Mouse (Mus musculus) CD4-positive, CD25-positive, alpha-beta regulatory T cell, adult 2 months (primary cell): Measurements from ENCODE around the gene Ltb.
A peak's percentile ranks its signal among the peaks of the same experiment; 100 is the strongest.

Source experiments
- DNase-seq: peaks from one replicate; pipeline ENCODE4 v3.0.0-alpha.2; 2012; ENCODE audit warnings: low read depth, low spot score

The Ltb gene

GRCm38 (mm10) chr17:35194844-35195630, 798 bp downstream of the Ltb start:
- DNase-seq = no peak

DNA sequence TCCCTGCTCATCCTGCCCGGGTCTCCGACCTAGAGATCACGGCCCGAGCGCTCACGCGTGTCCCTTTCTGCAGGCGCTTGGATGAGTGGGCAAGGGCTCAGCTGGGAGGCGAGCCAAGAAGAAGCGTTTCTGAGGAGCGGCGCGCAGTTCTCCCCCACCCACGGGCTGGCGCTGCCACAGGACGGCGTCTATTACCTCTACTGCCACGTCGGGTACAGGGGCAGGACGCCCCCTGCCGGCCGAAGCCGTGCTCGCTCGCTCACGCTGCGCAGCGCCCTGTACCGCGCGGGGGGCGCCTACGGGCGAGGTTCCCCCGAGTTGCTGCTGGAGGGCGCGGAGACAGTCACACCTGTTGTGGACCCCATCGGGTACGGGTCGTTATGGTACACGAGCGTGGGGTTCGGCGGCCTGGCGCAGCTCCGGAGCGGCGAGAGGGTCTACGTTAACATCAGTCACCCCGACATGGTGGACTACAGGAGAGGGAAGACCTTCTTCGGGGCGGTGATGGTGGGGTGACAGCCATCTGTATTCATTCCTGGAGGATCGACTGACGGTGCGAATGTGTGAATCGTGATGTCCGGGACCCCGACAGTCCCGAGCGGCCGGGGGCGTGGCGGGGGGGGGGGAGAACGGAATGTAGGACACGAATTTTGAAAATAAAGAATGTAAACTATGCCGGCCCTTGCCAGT, 1.5 kb downstream of the Ltb start:
- peak; percentile 96 for DNase-seq

GRCm38 (mm10) chr17:35196321-35196641, 2.0 kb downstream of the Ltb start:
- DNase-seq = peak; percentile 44

DNA sequence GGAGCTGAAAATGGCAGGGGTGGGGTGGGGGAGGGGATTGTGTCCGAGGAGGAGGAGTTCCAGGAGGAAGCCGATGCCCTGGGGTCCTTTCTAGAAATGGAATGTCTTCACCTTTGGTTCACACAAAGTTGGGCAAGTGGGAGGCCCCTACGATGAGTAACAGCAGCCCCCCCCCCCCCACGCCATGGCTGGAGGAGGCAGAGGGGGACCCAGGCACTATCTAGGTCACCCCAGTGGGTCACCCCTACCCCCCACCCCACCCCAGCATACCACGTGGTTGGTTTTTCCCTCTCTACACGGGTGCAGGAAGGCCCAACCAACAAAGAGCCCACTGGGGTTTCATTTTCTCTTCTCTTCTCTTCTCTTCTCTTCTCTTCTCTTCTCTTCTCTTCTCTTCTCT, 2.9 kb downstream of the Ltb start:
- peak; percentile 74 for DNase-seq

- peak; percentile 13 for DNase-seq
These were observed 3.8 kb downstream of the Ltb start for GRCm38 (mm10) chr17:35198029-35198428.

- no peak for DNase-seq
These were observed 4.7 kb downstream of the Ltb start for GRCm38 (mm10) chr17:35198946-35199345.

GRCm38 (mm10) chr17:35200398-35200797, 6.2 kb downstream of the Ltb start:
- peak; percentile 92 for DNase-seq

- DNase-seq = peak; percentile 56
These were observed 6.9 kb downstream of the Ltb start for GRCm38 (mm10) chr17:35201128-35201527.

GRCm38 (mm10) chr17:35201787-35202186, 7.5 kb downstream of the Ltb start, which contains the start of gene Tnf:
Gene Tnf (minus strand): TSS chr17:35202007.
- peak; percentile 88 for DNase-seq

DNA sequence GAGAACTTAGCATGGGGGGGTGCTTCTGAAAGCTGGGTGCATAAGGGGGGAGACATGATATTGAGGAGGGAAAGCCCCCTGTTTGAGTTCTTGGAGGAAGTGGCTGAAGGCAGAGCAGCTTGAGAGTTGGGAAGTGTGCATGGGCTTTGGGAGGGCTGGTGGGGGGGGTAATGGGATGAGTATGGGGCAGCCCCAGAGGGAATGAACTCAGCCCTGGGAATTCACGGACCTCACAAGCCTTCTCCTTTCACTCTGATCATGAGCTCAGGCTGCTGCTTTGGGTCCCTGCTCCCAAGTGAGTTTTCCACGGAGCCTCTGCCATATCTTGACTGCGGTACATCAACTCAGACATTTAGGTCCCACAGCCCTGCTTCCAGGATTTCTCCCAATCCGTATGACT, 8.2 kb downstream of the Ltb start:
- DNase-seq = no peak

- peak; percentile 88 for DNase-seq
These were observed 10.5 kb downstream of the Ltb start, which contains the start of gene Lta for GRCm38 (mm10) chr17:35204494-35205379. Gene Lta (minus strand): TSS chr17:35205351.

DNA sequence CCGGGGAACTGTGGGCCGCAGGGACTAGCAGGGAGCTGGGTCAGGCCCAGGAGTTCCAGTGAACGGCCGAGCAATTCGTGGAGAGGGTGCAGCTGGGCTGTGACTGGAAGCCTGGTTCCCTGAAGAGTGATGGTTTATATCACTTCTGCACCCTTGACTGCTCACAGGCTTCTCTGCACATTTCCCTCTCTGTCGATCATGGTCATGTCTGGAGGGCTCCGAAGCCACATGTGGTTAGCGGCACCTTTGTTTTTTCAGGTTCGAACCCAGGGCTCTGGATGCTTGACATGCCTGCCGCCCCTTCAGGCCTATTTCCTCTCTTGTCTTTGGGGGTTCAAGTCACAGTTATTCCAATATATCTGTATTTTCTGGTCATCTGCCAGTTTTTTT, 11.1 kb downstream of the Ltb start:
- no peak for DNase-seq

DNA sequence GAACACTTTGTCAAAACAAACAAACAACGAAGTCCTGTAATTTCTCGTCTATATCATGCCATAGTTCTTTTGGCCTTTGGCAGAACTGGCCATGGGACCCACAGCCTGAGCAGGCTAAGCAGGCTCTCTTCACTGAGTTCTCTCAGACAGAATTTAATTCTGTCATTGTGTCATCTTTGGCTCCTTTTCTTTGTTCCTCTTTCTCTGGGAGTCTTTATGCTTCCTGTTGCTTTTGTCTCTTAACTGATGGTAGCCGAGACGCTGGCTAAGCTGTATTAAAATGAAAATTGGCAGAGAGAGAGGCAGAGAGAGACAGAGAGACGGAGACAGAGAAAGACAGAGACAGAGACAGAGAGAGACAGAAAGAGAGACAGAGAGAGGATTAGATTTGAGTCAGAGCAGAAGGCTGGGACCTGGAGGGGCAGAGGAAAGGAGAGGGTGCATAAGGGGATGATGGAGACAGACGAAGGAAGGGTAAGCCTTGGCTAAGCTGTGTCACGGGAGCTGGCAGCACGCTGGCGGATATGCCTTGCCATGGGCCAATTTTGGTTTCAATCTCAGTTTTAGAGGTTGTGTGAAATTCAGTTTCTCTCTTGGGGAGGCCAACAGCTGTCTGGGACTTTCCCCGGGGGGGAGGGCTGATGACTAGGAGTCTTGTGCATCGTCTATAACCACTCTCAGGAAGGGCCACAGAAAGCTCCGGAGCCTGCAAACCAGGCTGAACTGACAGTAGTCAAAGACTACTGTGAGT, 15.7 kb downstream of the Ltb start:
- DNase-seq = peak; percentile 89

DNA sequence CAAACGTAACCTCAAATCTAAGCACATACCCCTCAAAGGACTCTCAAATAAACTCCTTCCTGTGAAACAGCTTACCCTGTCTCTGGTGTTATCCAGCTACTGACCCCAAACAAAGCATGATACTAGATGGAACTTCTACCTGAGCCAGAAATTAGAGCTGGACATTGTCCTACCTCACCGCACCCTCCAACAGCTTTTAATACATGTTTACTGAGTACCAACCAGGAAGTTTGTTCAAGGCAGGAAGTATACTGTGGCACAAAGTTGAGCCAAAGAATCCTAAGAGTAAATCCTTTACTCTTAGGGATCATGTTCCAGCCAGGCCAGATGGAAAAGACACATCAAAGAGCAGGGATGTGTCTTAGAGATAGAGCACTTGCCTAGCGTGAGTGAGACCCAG, 16.4 kb downstream of the Ltb start:
- no peak for DNase-seq

DNA sequence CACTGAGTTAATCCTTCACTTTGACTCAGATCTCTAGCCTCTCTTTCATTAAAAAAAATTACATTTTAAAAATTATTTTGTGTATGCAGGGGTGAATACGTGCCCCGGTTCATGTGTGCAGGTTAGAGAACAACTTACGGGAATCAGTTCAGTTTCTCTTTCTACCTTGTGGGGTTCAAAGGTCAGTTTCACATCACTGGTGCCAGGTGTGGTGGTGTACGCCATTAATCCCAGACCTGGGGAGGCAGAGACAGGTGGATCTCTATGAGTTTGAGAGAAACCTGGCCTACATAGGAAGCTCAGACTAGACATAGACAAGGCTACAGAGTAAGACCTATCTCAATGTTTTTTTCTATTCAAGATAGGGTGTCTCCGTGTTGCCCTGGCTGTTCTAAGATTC, 18.8 kb downstream of the Ltb start:
- no peak for DNase-seq

- DNase-seq = peak; percentile 67
These were observed 24.4 kb downstream of the Ltb start for GRCm38 (mm10) chr17:35218516-35219193.

DNA sequence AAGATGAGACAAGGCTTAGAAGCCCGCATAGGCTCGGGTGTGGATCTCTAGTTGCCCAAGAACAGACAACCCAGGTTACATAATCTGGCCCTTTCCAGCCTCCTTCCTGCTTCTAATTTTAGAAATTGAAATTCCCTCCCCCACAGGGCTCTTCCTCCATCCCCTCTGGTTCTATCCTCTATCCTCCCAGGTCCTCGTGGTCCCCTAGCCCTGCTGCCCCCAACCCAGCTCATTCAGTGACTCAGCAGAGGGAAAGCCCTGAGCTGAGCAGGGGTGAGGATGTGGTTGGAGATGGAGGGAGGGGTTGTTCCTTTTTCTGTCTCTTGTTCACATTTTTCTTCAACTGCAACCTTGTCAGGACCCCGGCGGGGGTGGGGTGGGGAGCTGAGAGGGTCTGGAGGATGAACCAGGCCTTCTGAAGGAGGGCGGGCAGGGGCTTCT, 25.4 kb downstream of the Ltb start:
- peak; percentile 71 for DNase-seq

GRCm38 (mm10) chr17:35220156-35220952, 26.1 kb downstream of the Ltb start, which contains the start of gene Gm16181:
Gene Gm16181 (plus strand): TSS chr17:35220834.
- DNase-seq = no peak

DNA sequence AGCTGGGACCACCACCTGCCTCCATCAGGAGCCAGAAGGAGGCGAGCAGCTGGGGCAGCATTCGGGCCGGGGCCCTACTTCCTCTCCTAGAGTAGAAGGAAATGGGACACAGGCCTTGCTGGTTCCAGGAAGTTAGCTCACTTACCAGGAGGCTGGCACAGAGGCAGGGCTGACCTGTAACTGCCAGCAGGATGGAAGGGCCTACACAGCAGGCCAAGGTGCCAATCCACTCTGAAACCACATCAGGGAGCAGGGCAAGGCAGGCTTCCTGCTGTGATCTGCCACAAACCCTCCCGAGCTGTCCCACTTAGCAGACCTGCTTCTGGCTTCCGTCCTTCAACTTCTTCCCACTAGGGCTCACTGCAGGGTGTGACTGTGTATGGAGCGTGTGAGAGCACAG, 28.1 kb downstream of the Ltb start:
- DNase-seq = peak; percentile 39

GRCm38 (mm10) chr17:35224641-35225040, 30.4 kb downstream of the Ltb start:
- no peak for DNase-seq
